Mouse (Mus musculus) hindlimb bud, embryonic 11.5 days (tissue): ENCODE results near the gene Dbx2.

ENCODE experiments used
- DNase-seq: peaks from one replicate; pipeline ENCODE4 v3.0.0-alpha.2; 2012; ENCODE audit warnings: low read depth, low spot score; ENCODE audit errors: extremely low spot score

Gene Dbx2

GRCm38 (mm10) chr15:95624396-95624795 is 31.4 kb downstream of the Dbx2 start:
- no peak for DNase-seq

- DNase-seq, result no peak
Observed at GRCm38 (mm10) chr15:95622797-95623196, 33.0 kb downstream of the Dbx2 start.

- no peak for DNase-seq
Observed at GRCm38 (mm10) chr15:95612600-95612999, 43.2 kb downstream of the Dbx2 start.

GRCm38 (mm10) chr15:95601179-95601578 is 54.6 kb downstream of the Dbx2 start:
- no peak for DNase-seq

GRCm38 (mm10) chr15:95598630-95599029 is 57.1 kb downstream of the Dbx2 start:
- DNase-seq, result no peak

GRCm38 (mm10) chr15:95586906-95587305 is 68.9 kb downstream of the Dbx2 start:
- DNase-seq, result no peak

- DNase-seq, result no peak
Observed at GRCm38 (mm10) chr15:95584891-95585290, 70.9 kb downstream of the Dbx2 start.

GRCm38 (mm10) chr15:95574661-95575060 is 81.1 kb downstream of the Dbx2 start:
- DNase-seq, result peak; percentile 60
